Mouse (Mus musculus) retina, embryonic 14.5 days (tissue): ENCODE measurements at regions not wholly inside any gene's neighbourhood (a gene's known extent, or its start where the extent isn't known, plus 50 kb on each side); places are given as distances from the start of the nearest gene placed in this dataset.
A peak's percentile ranks its signal among the peaks of the same experiment; 100 is the strongest.

Source experiments
- DNase-seq: peaks from one replicate; pipeline ENCODE4 v3.0.0-alpha.2; 2015; ENCODE audit warnings: low spot score

DNA sequence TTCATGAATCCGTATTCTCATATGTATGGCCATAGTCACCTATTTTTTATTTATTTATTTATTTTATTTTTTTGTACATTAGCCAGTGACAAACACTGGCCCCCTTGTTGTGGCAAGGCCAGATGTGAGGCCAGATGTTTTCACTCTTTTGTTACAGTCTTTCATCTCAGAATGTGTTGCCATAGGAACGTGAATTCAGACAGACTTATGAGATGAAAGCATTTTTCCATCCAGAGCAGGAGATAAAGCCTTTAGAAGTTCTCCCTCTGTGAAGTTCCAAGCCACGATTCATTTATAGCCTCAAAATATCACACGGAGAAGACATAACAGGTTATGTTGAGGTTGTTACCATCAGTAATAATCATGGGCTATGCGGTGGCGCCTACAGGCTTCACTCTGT, 220.9 kb downstream of the Arpp21 start:
- DNase-seq = no peak

DNA sequence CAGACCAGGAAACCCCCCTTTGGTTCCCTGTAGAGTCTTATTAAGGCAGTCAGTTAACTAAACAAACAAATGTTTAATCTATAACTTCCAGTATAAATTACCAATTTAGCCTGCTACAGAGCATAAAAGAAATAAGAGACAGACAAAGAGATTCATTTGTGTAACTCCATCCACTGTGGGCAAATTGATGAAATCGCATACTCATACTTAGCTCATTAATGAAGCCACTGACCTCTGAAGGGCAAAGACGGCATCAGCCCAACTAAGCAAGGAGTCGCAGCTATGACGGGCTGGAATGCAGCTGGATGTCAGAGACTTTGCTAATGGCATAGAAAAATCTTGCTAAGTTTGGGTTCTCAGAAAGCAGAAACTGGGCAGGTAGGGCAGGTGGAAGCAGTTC, 241.3 kb downstream of the Arpp21 start:
- peak; percentile 60 for DNase-seq

GRCm38 (mm10) chr9:111993844-111994243, 241.9 kb downstream of the Arpp21 start:
- peak; percentile 31 for DNase-seq

DNA sequence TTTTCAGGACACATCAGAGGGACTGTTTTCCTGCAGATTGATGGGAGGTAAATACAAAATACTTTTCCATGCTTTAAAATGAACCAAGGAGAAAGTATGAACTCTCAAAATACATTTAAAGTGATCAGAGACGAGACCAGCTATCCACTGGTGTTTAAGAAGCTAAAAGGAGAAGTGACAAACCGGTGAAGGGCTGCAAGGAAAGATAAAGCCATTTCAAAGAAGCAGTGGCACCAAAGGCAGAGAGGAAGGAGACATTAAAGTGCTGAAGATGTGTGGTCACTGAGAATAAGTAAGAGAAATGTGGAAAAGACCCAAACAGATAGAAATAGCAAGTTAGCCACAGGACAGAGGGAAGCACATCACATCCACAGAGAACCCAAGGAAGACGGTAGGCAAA, 245.7 kb downstream of the Arpp21 start:
- no peak for DNase-seq

- no peak for DNase-seq
Observed at GRCm38 (mm10) chr9:111963405-111964037, 272.2 kb downstream of the Arpp21 start.

DNA sequence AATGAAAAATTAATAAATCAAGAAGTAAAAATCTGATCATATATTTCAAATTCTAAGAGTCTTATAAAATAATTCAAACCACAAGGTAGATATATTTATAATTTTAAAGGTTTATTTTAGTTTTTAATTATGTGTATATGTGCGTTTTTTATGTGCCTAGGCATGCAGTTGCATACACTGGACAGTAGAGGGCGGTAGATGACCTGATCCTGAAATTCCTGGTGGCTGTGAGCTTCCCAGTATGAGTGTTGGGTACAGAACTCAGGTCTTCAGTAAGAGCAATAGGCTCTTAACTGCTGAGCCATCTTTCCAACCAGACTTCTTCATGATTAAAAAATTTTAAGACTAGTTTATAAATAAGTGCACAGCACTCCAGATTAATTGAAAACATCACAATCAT, 267.7 kb upstream of the Stac start:
- peak; percentile 68 for DNase-seq

- peak; percentile 78 for DNase-seq
Observed at GRCm38 (mm10) chr9:111939271-111940067, 249.3 kb upstream of the Stac start.

- no peak for DNase-seq
Observed at GRCm38 (mm10) chr9:111932455-111932854, 242.3 kb upstream of the Stac start.

DNA sequence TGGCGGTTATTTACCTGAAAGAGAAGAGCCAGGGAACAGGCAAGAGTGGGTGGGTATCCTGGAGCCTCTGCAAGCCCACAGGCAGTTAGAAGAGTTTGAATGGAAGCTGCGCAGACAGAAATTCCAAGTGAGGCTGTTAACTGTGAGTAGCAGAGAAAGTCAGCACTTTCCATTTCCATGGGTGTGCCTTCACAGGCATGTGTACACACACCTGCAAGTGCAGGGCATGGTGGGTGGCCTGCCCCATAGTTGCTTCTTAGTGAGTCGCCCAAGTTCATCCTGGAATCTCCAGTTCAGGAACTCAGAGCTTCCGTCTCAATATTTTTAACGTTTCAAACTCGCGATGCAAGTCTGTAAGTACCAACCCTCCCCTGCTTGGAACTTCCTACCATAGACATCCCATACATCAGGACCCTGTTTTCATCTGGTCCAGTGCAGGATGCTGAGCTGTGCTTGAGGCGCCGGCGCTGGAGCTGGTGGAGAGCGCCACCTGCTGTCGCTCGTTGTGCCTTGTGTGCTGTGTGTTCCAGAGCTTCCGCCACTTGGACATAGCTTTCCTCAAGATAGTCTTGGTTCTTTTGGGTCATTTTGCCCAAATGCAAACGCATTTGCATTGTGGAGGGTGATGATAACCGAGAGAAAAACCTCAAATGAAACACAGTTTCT, 228.3 kb upstream of the Stac start:
- peak; percentile 91 for DNase-seq

DNA sequence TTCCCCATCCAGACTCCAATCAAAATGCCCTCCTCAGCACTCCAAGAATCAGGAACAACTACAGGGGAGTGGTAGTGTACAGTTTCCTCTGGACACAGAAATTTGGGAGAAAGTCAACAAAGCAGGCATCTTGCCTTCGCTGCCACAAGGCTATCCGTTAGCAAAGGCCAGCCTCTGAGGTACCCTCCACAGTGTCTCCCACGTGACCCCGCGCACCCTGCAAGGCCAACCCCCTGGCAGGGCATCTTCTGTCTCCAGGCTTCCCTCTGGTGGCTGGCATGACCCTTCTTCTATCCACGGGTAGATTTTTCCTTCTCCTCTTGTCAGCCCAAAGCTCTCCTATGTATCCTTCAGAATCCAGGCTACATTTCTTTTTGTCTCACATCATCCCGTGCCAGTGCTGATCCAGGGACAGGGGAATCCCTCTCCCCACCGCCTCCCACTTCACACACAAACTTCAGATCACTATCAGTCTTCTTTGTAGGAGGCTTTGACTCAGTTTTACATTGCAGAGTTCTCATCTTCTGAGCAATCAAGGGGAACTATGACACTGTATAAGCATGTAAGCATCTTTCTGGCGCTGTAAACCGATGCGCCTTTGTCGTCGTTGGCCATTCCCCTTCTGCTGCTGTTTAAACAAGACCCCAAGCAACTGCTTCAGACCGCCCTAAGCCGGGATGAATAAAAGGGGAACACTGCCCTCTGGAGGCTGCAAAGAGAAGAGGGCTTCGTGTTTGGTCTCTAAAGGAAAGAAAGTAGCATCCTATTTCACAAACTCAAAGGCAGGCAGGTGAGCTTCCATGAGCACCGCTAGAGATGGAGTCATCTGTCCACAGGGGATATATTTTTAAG, 226.8 kb upstream of the Stac start:
- peak; percentile 85 for DNase-seq

GRCm38 (mm10) chr9:111908806-111909205, 218.7 kb upstream of the Stac start:
- no peak for DNase-seq

GRCm38 (mm10) chr9:111900196-111900595, 210.0 kb upstream of the Stac start:
- DNase-seq = no peak

GRCm38 (mm10) chr9:111897626-111898025, 207.5 kb upstream of the Stac start:
- DNase-seq = no peak

DNA sequence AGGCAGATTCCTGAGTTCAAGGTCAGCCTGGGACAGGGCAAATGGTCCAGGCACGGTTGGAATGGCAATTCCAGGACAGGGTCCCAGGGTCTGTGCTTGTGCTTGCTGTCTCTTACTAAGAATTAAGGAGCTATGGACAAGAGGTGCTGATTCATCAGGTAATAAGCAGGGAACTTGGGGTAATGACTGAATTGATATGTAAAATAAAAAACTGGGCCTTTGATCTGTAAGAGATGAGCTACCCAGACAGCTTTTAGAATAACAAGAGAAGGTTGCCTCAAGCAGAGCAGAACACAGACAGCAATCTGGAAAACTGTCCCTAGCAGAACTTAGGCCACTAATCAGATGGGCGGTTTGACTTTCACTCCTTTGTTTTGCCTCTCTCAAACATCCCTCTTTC, 189.6 kb upstream of the Stac start:
- DNase-seq = no peak

DNA sequence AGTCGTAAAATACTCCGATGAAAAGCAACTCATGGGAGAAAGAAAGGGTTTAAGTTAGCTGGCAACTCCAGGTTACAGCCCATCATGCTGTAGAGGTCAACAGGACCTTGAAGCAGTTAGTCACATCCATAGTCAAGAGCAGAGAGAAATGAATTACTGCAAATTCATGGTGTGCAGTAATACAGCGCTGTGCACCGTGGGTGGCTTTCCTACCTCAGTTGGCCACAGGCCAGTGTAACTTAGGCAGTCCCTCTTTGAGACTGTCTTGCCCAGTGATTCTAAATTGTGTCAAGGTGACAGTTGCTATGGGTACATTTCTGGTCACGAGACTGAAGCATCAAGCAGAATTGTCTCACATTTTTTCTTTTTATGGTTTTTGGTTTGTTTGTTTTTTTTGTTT, 186.7 kb upstream of the Stac start:
- DNase-seq = no peak

DNA sequence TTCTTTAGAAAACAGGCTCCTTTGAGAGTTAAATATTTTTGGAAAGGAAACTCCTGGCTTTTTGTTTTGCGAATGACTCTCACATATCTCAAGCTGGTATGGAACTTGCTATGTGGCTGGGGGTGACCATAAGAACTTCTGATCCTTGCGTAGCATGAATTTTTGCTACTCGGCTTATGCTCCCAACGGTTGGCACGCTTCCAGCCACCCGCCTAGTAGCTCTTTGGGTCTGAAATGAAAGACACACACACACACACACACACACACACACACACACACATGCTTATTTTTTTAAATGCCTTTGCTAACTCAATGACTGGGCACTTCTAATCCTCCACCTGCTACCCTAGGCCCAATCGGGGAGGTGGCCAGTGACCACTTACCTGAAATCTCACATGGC, 180.3 kb upstream of the Stac start:
- no peak for DNase-seq

DNA sequence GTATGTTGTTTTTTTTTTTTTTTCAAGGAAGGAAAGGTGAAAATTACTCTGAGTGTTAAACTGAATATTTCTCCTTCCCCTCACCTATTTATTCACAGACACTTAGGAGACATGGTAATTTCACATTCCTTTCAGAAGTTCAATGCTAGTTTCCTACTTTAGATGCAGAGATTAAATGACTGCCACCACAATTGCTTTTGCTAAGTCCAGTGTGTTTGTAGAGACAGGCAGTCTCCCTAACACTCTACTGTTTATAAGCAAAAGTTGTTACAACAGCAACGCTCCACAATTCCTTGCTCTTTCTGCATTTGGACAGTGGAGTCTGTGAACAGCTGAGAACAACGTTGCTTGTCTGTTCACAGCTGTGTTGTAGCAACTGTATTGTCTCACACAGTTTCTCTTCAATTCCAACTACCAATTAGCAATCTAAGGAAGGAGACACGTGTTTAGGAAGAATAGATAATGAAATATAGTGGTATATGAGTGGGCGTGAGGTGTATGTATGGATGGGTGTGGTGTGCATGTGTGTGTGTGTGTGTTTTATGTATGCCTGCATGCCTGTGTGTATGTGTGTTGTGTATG, 179.7 kb upstream of the Stac start:
- DNase-seq = no peak

- peak; percentile 53 for DNase-seq
Observed at GRCm38 (mm10) chr9:111858051-111858450, 167.9 kb upstream of the Stac start.

DNA sequence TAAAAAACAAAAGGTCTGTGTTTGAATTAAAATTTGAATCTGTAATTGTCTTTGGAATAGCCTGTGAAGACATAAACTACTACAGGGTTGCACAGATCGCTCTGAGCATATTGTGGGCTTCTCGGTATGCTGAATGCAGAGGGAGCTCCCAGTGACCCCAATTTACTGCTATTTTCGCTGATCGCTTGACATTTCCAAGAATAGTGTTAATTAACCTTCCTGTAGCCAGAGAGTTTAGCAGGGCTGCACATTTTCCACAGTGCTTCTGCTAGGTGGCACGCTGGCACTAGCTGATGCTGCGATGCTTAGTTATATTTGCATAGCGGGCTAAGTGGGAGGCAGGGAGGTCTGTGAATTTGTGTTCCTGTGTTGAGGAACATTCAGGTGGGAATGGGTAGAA, 164.8 kb upstream of the Stac start:
- DNase-seq = peak; percentile 62

DNA sequence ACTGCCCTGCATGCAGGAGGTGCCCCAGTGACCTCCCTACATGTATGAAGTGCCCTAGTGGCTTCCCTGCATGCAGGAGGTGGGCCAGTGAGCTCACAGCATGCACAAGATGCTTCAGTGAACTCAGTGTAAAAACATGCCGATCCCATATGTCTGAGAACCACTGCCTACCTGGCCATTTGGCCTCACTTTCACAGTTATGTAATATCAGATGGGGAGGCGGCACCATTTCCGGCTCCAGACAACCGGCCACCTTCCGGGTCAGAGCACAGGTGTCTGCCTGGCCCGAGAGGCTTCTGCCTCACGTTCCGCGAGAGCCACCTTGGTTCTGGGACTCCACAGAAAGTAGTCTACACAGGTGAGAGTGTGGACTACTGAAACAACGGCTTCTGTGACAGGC, 156.2 kb upstream of the Stac start:
- no peak for DNase-seq

- no peak for DNase-seq
Observed at GRCm38 (mm10) chr9:111841151-111841550, 151.0 kb upstream of the Stac start.
